In genomic region chr9:123227106-123227750, GRCm38 (mm10) we compare ENCODE assay signal across 29 mouse cellular contexts. TPM values are rescaled to one million over a fixed set of nuclear protein-coding genes. Genes with fewer than 3 reads are reported as not detected.
DNase-seq lines count a peak whose midpoint lies in the region; ATAC-seq and TF ChIP-seq lines count a peak whose summit lies in the region.
"Had no signal": no experiment of that assay in that cellular context is flagged by ENCODE, and none has a peak within 500 bp of the region (broad histone marks: within the 10 kb centered on the region; RNA-seq: fewer than 3 reads in every experiment).

No protein-coding gene starts in this region.

- no peaks in the 10 kb centered on the region for H3K9me3 ChIP-seq in liver, embryonic 12.5 days (replicated peaks)
- H3K9me3 ChIP-seq in limb, embryonic 10.5 days (replicated peaks), result no peaks in the 10 kb centered on the region
- H3K9me3 ChIP-seq: forebrain, embryonic 10.5 days; heart, embryonic 15.5 days; limb, embryonic 12.5 days; midbrain, embryonic 10.5 days had no signal

- 35% methylated on average over 3 of the region's 3 CpGs for WGBS in liver, embryonic 12.5 days (ENCODE audit: insufficient replicate concordance)
- WGBS in limb, embryonic 10.5 days, result 84% methylated on average over 3 of the region's 3 CpGs

- H3K4me2 ChIP-seq in liver, embryonic 12.5 days, result peak overlapping the region; percentile 63
- H3K4me2 ChIP-seq: heart, embryonic 15.5 days; hindbrain, embryonic 14.5 days; limb, embryonic 12.5 days had no signal

- H3K27ac ChIP-seq in liver, embryonic 12.5 days, result peak overlapping the region; percentile 90
- no peak overlapping the region for H3K27ac ChIP-seq in layer of hippocampus, adult 2 months
- H3K27ac ChIP-seq in limb, embryonic 10.5 days, result no peak overlapping the region
- H3K27ac ChIP-seq: forebrain, embryonic 10.5 days; heart, embryonic 15.5 days; hindbrain, embryonic 14.5 days; limb, embryonic 12.5 days; midbrain, embryonic 10.5 days had no signal

- peak; percentile 39 for ATAC-seq in common myeloid progenitor, adult 5-6 weeks (replicated peaks; ENCODE audit: low read depth, poor library complexity, severe bottlenecking)
- ATAC-seq in liver, embryonic 12.5 days, result peak; percentile 95
- peak; percentile 82 for ATAC-seq in megakaryocyte progenitor cell, adult 5-6 weeks (replicated peaks; ENCODE audit: poor library complexity)
- ATAC-seq: forebrain, postnatal 0 days; inflammation-experienced regulatory T-cells, adult 6 months had no signal

- peak; percentile 6 for DNase-seq in spleen, adult 12 weeks (ENCODE audit: low spot score)
- no peak for DNase-seq in spleen, postnatal 36 days (ENCODE audit: low spot score in 2 of 2)
- DNase-seq in layer of hippocampus, adult 2 months (ENCODE audit: low spot score in 2 of 2), result no peak
- no peak for DNase-seq in limb, embryonic 10.5 days (ENCODE audit: low spot score)
- DNase-seq in thymus, postnatal 10 days (ENCODE audit: low spot score in 2 of 2), result no peak
- DNase-seq: adrenal gland, adult 2 months; cerebellum, adult 2 months; cerebellum, postnatal 36 days; forebrain, postnatal 0 days; gastrocnemius, postnatal 14 days; heart, adult 18-20 months; heart, postnatal 36 days; kidney, adult 18-20 months; kidney, postnatal 10 days; lung, adult 2 months; right cerebral cortex, postnatal 14 days; spleen, adult 18-20 months; thymus, postnatal 4 days had no signal

- H3K4me1 ChIP-seq in liver, embryonic 12.5 days, result peaks cover 55% of the 10 kb centered on the region
- peaks cover 10% of the 10 kb centered on the region for H3K4me1 ChIP-seq in limb, embryonic 10.5 days
- H3K4me1 ChIP-seq: heart, embryonic 15.5 days; limb, embryonic 12.5 days had no signal

- H3K27me3 ChIP-seq in liver, embryonic 12.5 days (replicated peaks), result no peaks in the 10 kb centered on the region
- no peaks in the 10 kb centered on the region for H3K27me3 ChIP-seq in limb, embryonic 10.5 days (ENCODE audit: low read depth, poor library complexity, severe bottlenecking)
- H3K27me3 ChIP-seq: heart, embryonic 15.5 days; limb, embryonic 12.5 days had no signal

- H3K36me3 ChIP-seq in liver, embryonic 12.5 days, result no peaks in the 10 kb centered on the region
- H3K36me3 ChIP-seq in limb, embryonic 10.5 days, result no peaks in the 10 kb centered on the region
- H3K36me3 ChIP-seq: forebrain, embryonic 10.5 days; heart, embryonic 15.5 days; limb, embryonic 12.5 days; midbrain, embryonic 10.5 days had no signal

- peak overlapping the region; percentile 60 for H3K9ac ChIP-seq in liver, embryonic 12.5 days
- H3K9ac ChIP-seq: forebrain, postnatal 0 days; heart, embryonic 15.5 days; hindbrain, embryonic 14.5 days; limb, embryonic 12.5 days had no signal

- TF ChIP-seq CTCF in layer of hippocampus, adult 2 months (conservative IDR thresholded peaks at IDR 0.05), result no peak

- H3K4me3 ChIP-seq in liver, embryonic 12.5 days, result no peak overlapping the region
- no peak overlapping the region for H3K4me3 ChIP-seq in layer of hippocampus, adult 2 months
- H3K4me3 ChIP-seq in limb, embryonic 10.5 days, result no peak overlapping the region
- H3K4me3 ChIP-seq: forebrain, embryonic 10.5 days; heart, embryonic 15.5 days; limb, embryonic 12.5 days; midbrain, embryonic 10.5 days had no signal

RNA-seq across cellular contexts. Expression of gene Cdcp1, which starts 11.4 kb away (rescaled TPM):
- 0.27 and 0.39 TPM in 2 replicates for total RNA-seq in common myeloid progenitor, adult 5-6 weeks (2017)
- 0.18 and 0.25 TPM in 2 replicates for polyA plus RNA-seq in liver, embryonic 12.5 days (2016; fragmentation: Nextera tagmentation; extraction: Ambion mirVana)
- total RNA-seq in megakaryocyte progenitor cell, adult 5-6 weeks (2015), result 0.07 and 0.44 TPM in 2 replicates
- 0.17 and 0.30 TPM in 2 replicates for total RNA-seq in megakaryocyte progenitor cell, adult 5-6 weeks (2017)
- total RNA-seq in layer of hippocampus, adult 2 months (2021), result under 1 TPM in 1 of 2 experiments, not detected in 1; 0.08 TPM
- polyA plus RNA-seq in limb, embryonic 10.5 days (2016; fragmentation: Nextera tagmentation; extraction: Ambion mirVana), result 2.8 and 3.5 TPM in 2 replicates
- total RNA-seq: gastrocnemius, postnatal 14 days; layer of hippocampus, adult 18-20 months; layer of hippocampus, postnatal 25 days had no signal

RNA-seq across cellular contexts. Expression of gene Tmem158, which starts 33.3 kb away (rescaled TPM):
- total RNA-seq in common myeloid progenitor, adult 5-6 weeks (2017), result 1.6 and 1.8 TPM in 2 replicates
- 12.6 and 12.8 TPM in 2 replicates for polyA plus RNA-seq in liver, embryonic 12.5 days (2016; fragmentation: Nextera tagmentation; extraction: Ambion mirVana)
- 0.54 and 0.62 TPM in 2 replicates for total RNA-seq in megakaryocyte progenitor cell, adult 5-6 weeks (2015)
- 0.47 and 0.54 TPM in 2 replicates for total RNA-seq in megakaryocyte progenitor cell, adult 5-6 weeks (2017)
- total RNA-seq in layer of hippocampus, adult 2 months (2021), result 10 to 100 TPM; 35.2 to 37.9 TPM
- 4.2 and 4.9 TPM in 2 replicates for polyA plus RNA-seq in limb, embryonic 10.5 days (2016; fragmentation: Nextera tagmentation; extraction: Ambion mirVana)

Comparison
In these comparisons a context has a peak if more than half of its experiments do, and no peak if none do; other contexts are left out.
1. ATAC-seq: peak in every context shown above with its lines; median percentile 95 in liver, embryonic 12.5 days; 82 in megakaryocyte progenitor cell, adult 5-6 weeks; 39 in common myeloid progenitor, adult 5-6 weeks.
2. RNA of gene Tmem158, which starts 33.3 kb away (total RNA-seq): 35.2 to 37.9 TPM in layer of hippocampus, adult 2 months; 1.6 to 1.8 TPM in common myeloid progenitor, adult 5-6 weeks and 0.47 to 0.62 TPM in megakaryocyte progenitor cell, adult 5-6 weeks; every median in the first group is over 10 times any median in the second.